Mouse (Mus musculus) forebrain, embryonic 10.5 days (tissue): ENCODE results near the gene Iqgap1. TPM values are rescaled to one million over a fixed set of nuclear protein-coding genes. Genes with fewer than 3 reads are reported as not detected.

Experiments
- DNase-seq: peaks from one replicate; pipeline ENCODE4 v3.0.0-alpha.2; 2017; ENCODE audit warnings: low spot score; ENCODE audit errors: extremely low spot score
- H3K27ac ChIP-seq: fragments of 300-500 bp; sonication (generic); 2 replicates; pipeline ENCODE4 v1.5.1; 2016; ENCODE audit warnings: mild to moderate bottlenecking
- H3K27me3 ChIP-seq: fragments of 300-500 bp; sonication (generic); 2 replicates; pipeline ENCODE4 v1.6.1; 2016; ENCODE audit warnings: mild to moderate bottlenecking; ENCODE audit not compliant: poor library complexity, severe bottlenecking
- H3K36me3 ChIP-seq: fragments of 300-500 bp; sonication (generic); replicated peaks from 2 replicates; pipeline ENCODE4 v1.6.1; 2016; ENCODE audit warnings: mild to moderate bottlenecking, moderate library complexity
- H3K4me1 ChIP-seq: fragments of 300-500 bp; sonication (generic); 2 replicates; pipeline ENCODE4 v1.6.1; 2016
- H3K4me3 ChIP-seq: fragments of 300-500 bp; sonication (generic); 2 replicates; pipeline ENCODE4 v1.5.1; 2016; ENCODE audit warnings: mild to moderate bottlenecking, moderate library complexity
- H3K9me3 ChIP-seq: fragments of 300-500 bp; sonication (generic); 2 replicates; pipeline ENCODE4 v1.6.1; 2016; ENCODE audit warnings: mild to moderate bottlenecking, moderate library complexity
- WGBS: fragments of 180-500 bp; shearing (Covaris S2); methylation state at CpG from one replicate; pipeline ENCODE4 v1.1.7; 2016; 5-methylcytosine and 5-hydroxymethylcytosine counted together
- polyA plus RNA-seq: library from polyadenylated mRNA; unstranded; fragments of >200 nt; fragmentation: Nextera tagmentation; extraction: Ambion mirVana; gene quantifications from 2 replicates; pipeline ENCODE4 v1.2.1, GENCODE M21; 2016

Iqgap1 gene
- polyA plus RNA-seq, 1 experiment from 2014 or later: 29.1 TPM

- no peaks in the 10 kb centered on the region for H3K27me3 ChIP-seq
- no peak overlapping the region for H3K4me3 ChIP-seq
- 88% methylated on average over 8 of the region's 8 CpGs for WGBS
- 0 out of 2 replicates have a peak, but pooled peaks cover 3% of the 10 kb centered on the region for H3K4me1 ChIP-seq
- no peak overlapping the region for H3K27ac ChIP-seq
- no peaks in the 10 kb centered on the region for H3K9me3 ChIP-seq
- peaks cover 21% of the 10 kb centered on the region for H3K36me3 ChIP-seq
- no peak for DNase-seq
Measured at GRCm38 (mm10) chr7:80711496-80711895, 114.3 kb downstream of the Iqgap1 start.

DNA sequence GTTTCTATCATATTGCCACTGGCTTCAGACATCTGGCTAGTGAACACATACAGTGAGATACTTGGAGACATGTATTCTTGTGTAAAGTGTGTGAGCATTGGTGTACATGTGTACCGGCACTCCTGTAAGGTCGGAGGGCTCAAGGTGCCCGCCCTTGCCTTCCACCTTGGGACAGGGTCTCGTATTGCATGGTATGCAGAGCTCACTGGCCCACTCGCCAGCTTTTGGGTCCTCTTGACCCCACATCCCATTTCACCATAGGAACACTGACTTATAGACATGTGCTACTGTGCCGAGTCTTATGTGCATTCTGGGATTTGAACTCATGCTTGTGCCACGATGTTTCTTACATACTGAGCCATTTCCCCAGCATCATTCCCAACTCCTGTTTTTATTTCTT is 115.4 kb downstream of the Iqgap1 start:
- Histone ChIP-seq H3K36me3 (peaks cover 17% of the 10 kb centered on the region), H3K27me3 (no peaks in the 10 kb centered on the region), H3K27ac (no peak overlapping the region), H3K4me3 (no peak overlapping the region), H3K4me1 (0 out of 2 replicates have a peak, but pooled peaks cover 3% of the 10 kb centered on the region), H3K9me3 (no peaks in the 10 kb centered on the region)
- WGBS: 94% methylated on average over 7 of the region's 7 CpGs
- DNase-seq: no peak

GRCm38 (mm10) chr7:80704066-80704465 is 121.7 kb downstream of the Iqgap1 start:
- Histone ChIP-seq H3K27ac (no peak overlapping the region), H3K4me3 (no peak overlapping the region), H3K4me1 (no peaks in the 10 kb centered on the region), H3K9me3 (no peaks in the 10 kb centered on the region), H3K27me3 (no peaks in the 10 kb centered on the region), H3K36me3 (no peaks in the 10 kb centered on the region)
- 92% methylated on average over 4 of the region's 4 CpGs for WGBS
- DNase-seq: no peak

GRCm38 (mm10) chr7:80702510-80702909 is 123.3 kb downstream of the Iqgap1 start:
- Histone ChIP-seq H3K4me3 (no peak overlapping the region), H3K36me3 (no peaks in the 10 kb centered on the region), H3K4me1 (no peaks in the 10 kb centered on the region), H3K27ac (no peak overlapping the region), H3K9me3 (no peaks in the 10 kb centered on the region), H3K27me3 (no peaks in the 10 kb centered on the region)
- WGBS: 71% methylated on average over 6 of the region's 6 CpGs
- no peak for DNase-seq

DNA sequence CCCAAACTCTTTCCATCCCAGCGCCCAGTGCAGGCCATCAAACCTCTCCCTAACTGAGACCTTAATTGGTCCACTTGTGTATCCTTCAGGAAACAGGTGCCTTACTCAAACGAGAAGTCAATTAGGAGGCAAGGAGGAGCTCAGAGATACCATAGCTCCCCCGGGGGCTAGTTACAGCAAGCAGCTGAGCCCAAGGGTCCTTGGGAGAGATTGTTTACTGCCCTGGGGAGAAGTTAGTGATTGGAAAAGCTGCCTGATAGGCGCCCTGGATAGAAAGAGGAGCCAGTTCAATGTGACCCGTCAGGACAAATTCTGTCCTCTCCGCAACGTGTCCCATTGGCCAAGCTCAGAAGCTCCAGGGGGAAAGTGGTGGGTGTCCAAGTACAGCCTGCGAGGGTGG is 126.1 kb downstream of the Iqgap1 start:
- no peaks in the 10 kb centered on the region for H3K36me3 ChIP-seq
- no peaks in the 10 kb centered on the region for H3K9me3 ChIP-seq
- no peaks in the 10 kb centered on the region for H3K4me1 ChIP-seq
- DNase-seq: no peak
- H3K27me3 ChIP-seq: no peaks in the 10 kb centered on the region
- H3K27ac ChIP-seq: no peak overlapping the region
- WGBS: 70% methylated on average over 8 of the region's 8 CpGs
- H3K4me3 ChIP-seq: no peak overlapping the region

DNA sequence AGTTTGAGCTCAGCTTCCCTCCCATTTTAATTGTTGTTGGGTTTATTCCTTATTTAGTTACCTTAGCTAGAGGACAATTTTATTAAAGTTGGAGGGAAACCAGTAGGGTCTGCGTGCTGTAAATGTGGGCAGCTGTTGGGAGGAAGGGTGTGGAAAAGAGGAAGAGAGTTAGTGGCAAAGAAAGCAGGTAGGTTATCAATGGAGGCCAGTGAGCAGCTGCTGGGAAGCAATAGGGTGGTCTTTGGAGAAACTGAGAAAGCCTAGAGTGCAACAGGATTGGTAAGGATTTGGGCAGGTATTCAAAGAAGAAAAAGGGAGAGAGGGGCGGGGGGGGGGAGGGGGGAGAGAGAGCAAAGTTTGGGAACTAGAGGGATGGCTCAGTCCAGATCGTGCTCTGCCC is 126.8 kb downstream of the Iqgap1 start:
- H3K27me3 ChIP-seq: no peaks in the 10 kb centered on the region
- WGBS: 90% methylated on average over 1 of the region's 3 CpGs
- no peak for DNase-seq

DNA sequence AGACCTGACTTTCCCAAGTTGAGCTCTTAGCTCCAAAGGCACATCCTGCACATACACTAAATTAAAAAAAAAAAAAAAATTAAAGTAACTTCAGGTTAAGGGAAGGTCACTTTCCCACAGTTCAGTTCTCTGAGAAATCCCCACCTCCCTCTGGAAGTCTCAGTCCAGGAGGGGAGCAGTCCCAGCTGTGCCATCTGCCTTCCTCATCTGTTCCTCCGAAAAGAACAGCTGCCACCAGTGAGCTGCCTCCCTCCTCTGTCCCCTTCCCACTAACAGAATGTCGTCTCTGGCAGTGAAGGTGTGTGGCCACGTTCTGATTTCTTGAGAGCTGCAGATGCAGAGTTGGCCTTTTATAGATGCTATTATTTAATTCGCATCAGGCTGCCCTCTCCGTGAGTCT is 127.9 kb downstream of the Iqgap1 start:
- H3K36me3 ChIP-seq: no peaks in the 10 kb centered on the region
- 89% methylated on average over 5 of the region's 5 CpGs for WGBS
- DNase-seq: no peak
- H3K27me3 ChIP-seq: no peaks in the 10 kb centered on the region
- H3K27ac ChIP-seq: no peak overlapping the region
- H3K4me3 ChIP-seq: no peak overlapping the region
- no peaks in the 10 kb centered on the region for H3K4me1 ChIP-seq
- H3K9me3 ChIP-seq: no peaks in the 10 kb centered on the region

More for the DNA sequence above, 126.8 kb downstream of the Iqgap1 start:
- H3K27ac ChIP-seq: no peak overlapping the region
- no peaks in the 10 kb centered on the region for H3K4me1 ChIP-seq
- H3K4me3 ChIP-seq: no peak overlapping the region
- H3K36me3 ChIP-seq: no peaks in the 10 kb centered on the region
- no peaks in the 10 kb centered on the region for H3K9me3 ChIP-seq

- H3K27me3 ChIP-seq: no peaks in the 10 kb centered on the region
- 78% methylated on average over 4 of the region's 4 CpGs for WGBS
Measured at GRCm38 (mm10) chr7:80696903-80697302, 128.9 kb downstream of the Iqgap1 start.

GRCm38 (mm10) chr7:80696334-80696733 is 129.4 kb downstream of the Iqgap1 start:
- WGBS: 79% methylated on average over 1 of the region's 1 CpGs
- Histone ChIP-seq H3K27me3 (no peaks in the 10 kb centered on the region), H3K36me3 (no peaks in the 10 kb centered on the region), H3K9me3 (no peaks in the 10 kb centered on the region), H3K4me3 (no peak overlapping the region), H3K4me1 (no peaks in the 10 kb centered on the region), H3K27ac (no peak overlapping the region)
- no peak for DNase-seq

More at GRCm38 (mm10) chr7:80696903-80697302, 128.9 kb downstream of the Iqgap1 start:
- Histone ChIP-seq H3K4me3 (no peak overlapping the region), H3K36me3 (no peaks in the 10 kb centered on the region), H3K27ac (no peak overlapping the region), H3K4me1 (no peaks in the 10 kb centered on the region), H3K9me3 (no peaks in the 10 kb centered on the region)
- DNase-seq: no peak

DNA sequence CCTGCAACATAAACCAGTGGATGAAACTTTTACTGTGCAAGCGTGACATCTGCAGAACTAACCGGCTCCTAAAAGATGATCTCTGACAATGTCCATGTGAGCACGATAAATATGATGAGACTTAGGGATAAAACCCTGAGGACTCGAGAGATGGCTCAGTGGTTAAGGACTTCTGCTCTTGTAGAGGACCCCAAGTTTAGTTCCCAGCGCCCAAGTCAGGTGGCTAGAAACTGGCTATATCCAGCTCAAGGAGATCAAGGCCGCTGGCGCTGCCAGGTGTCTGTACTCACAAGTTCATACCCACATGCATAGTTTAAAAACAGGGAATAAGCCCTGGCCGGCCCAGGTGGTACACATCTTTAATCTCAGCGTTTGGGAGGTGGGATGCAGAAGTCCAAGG is 133.3 kb downstream of the Iqgap1 start:
- Histone ChIP-seq H3K9me3 (no peaks in the 10 kb centered on the region), H3K27me3 (0 out of 2 replicates have a peak, but pooled peaks cover 4% of the 10 kb centered on the region), H3K4me3 (no peak overlapping the region), H3K36me3 (no peaks in the 10 kb centered on the region), H3K4me1 (peaks cover 15% of the 10 kb centered on the region), H3K27ac (no peak overlapping the region)
- DNase-seq: no peak
- WGBS: 91% methylated on average over 9 of the region's 9 CpGs

GRCm38 (mm10) chr7:80691131-80691530 is 134.6 kb downstream of the Iqgap1 start:
- no peak for DNase-seq
- WGBS: 78% methylated on average over 6 of the region's 6 CpGs
- Histone ChIP-seq H3K4me1 (peaks cover 20% of the 10 kb centered on the region), H3K36me3 (no peaks in the 10 kb centered on the region), H3K4me3 (no peak overlapping the region), H3K27me3 (0 out of 2 replicates have a peak, but pooled peaks cover 4% of the 10 kb centered on the region), H3K9me3 (no peaks in the 10 kb centered on the region), H3K27ac (no peak overlapping the region)

- H3K36me3 ChIP-seq: no peaks in the 10 kb centered on the region
- WGBS: 27% methylated on average over 10 of the region's 10 CpGs
- 0 out of 2 replicates have a peak, but pooled peaks cover 4% of the 10 kb centered on the region for H3K27me3 ChIP-seq
- no peak for DNase-seq
- H3K27ac ChIP-seq: peak overlapping the region; percentile 94
- H3K4me1 ChIP-seq: peaks cover 20% of the 10 kb centered on the region
- no peaks in the 10 kb centered on the region for H3K9me3 ChIP-seq
- H3K4me3 ChIP-seq: peak overlapping the region; percentile 83
Measured at GRCm38 (mm10) chr7:80689221-80689591, 136.6 kb downstream of the Iqgap1 start.

DNA sequence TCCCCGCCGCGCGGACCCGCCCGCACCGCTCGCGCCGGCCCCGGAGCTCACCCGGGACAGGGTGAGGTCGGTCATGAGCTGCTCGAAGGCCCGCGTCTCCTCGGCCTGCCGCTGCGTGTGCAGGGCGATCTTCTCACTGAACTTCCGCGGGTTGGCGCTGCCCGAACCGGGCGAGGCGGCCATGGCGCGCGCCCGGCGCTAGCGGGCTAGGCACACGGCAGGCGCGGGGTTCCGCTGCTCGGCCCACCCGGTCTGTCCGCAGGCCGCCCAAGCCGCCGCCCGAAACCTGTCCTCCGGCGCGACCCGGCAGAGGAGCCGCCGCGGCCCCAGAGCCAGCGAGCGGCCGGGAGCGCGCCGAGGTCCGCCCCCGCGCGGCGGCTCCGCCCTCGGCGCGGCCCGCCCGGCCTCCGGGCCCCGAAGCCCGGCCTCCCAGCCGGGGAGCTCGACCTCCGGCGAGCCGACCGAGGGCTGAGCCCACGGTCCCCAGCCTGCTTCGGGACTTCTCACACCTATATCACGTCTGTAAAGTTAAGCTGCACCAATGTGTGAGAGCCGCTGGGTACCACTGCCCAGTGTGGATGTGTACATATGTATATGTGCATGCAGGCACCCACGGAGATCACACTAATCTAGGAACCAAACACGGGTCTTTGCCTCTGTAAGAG is 137.1 kb downstream of the Iqgap1 start, which contains the start of gene Crtc3:
TSS of gene Crtc3 (minus strand) at position 322 of the 665 bp plus-strand sequence.
- under 1% methylated on average over 83 of the region's 83 CpGs for WGBS
- peak; percentile 77 for DNase-seq
- H3K4me1 ChIP-seq: peaks cover 20% of the 10 kb centered on the region

More for the DNA sequence above, 137.1 kb downstream of the Iqgap1 start, which contains the start of gene Crtc3:
- Histone ChIP-seq H3K27ac (peak within 1 kb of the TSS; percentile 94), H3K4me3 (peak within 1 kb of the TSS; percentile 83), H3K36me3 (no peaks in the 10 kb centered on the region), H3K9me3 (no peaks in the 10 kb centered on the region), H3K27me3 (0 out of 2 replicates have a peak, but pooled peaks cover 4% of the 10 kb centered on the region)
